Mouse (Mus musculus) kidney, embryonic 15.5 days (tissue): ENCODE measurements at regions not wholly inside any gene's neighbourhood (a gene's known extent, or its start where the extent isn't known, plus 50 kb on each side); places are given as distances from the start of the nearest gene placed in this dataset.

ENCODE experiments used
- ATAC-seq: fragments of 200-750 bp; cut with Nextera tagmentation; replicated peaks from 2 replicates; pipeline ENCODE4 v1.8.0; 2017; ENCODE audit warnings: moderate TSS enrichment; ENCODE audit not compliant: low FRiP score
- H3K27ac ChIP-seq: fragments of 300-500 bp; sonication (generic); 2 replicates; pipeline ENCODE4 v1.5.1; 2015; ENCODE audit warnings: mild to moderate bottlenecking, inconsistent platforms
- H3K27me3 ChIP-seq: fragments of 300-500 bp; sonication (generic); 2 replicates; pipeline ENCODE4 v1.6.1; 2015; ENCODE audit warnings: inconsistent platforms
- H3K36me3 ChIP-seq: fragments of 300-500 bp; sonication (generic); 2 replicates; pipeline ENCODE4 v1.6.1; 2015; ENCODE audit warnings: inconsistent platforms
- H3K4me1 ChIP-seq: fragments of 300-500 bp; sonication (generic); 2 replicates; pipeline ENCODE4 v1.6.1; 2015; ENCODE audit warnings: inconsistent platforms
- H3K4me2 ChIP-seq: fragments of 300-500 bp; sonication (generic); 2 replicates; pipeline ENCODE4 v1.6.1; 2015; ENCODE audit warnings: moderate library complexity, mild to moderate bottlenecking, inconsistent platforms
- H3K4me3 ChIP-seq: fragments of 300-500 bp; sonication (generic); replicated peaks from 2 replicates; pipeline ENCODE4 v1.5.1; 2015; ENCODE audit warnings: mild to moderate bottlenecking, inconsistent platforms
- H3K9ac ChIP-seq: fragments of 300-500 bp; sonication (generic); 2 replicates; pipeline ENCODE4 v1.6.1; 2015; ENCODE audit warnings: mild to moderate bottlenecking, inconsistent platforms
- H3K9me3 ChIP-seq: fragments of 300-500 bp; sonication (generic); replicated peaks from 2 replicates; pipeline ENCODE4 v1.6.1; 2016; ENCODE audit warnings: inconsistent platforms
- WGBS: fragments of 180-500 bp; shearing (Covaris S2); methylation state at CpG from one replicate; pipeline ENCODE4 v1.1.7; 2015; ENCODE audit warnings: mixed read lengths; 5-methylcytosine and 5-hydroxymethylcytosine counted together

- no peak for ATAC-seq
- H3K9me3 ChIP-seq, result no peaks in the 10 kb centered on the region
- H3K9ac ChIP-seq, result no peak overlapping the region
- H3K27me3 ChIP-seq, result no peaks in the 10 kb centered on the region
- H3K27ac ChIP-seq, result no peak overlapping the region
- 0 out of 2 replicates have a peak, but pooled peaks cover 4% of the 10 kb centered on the region for H3K4me1 ChIP-seq
- H3K4me2 ChIP-seq, result no peak overlapping the region
- 46% methylated on average over 13 of the region's 13 CpGs for WGBS
- H3K36me3 ChIP-seq, result no peaks in the 10 kb centered on the region
- no peak overlapping the region for H3K4me3 ChIP-seq
Observed at GRCm38 (mm10) chr7:70591361-70592256, 225.1 kb upstream of the Nr2f2 start.

- Histone ChIP-seq H3K4me1 (0 out of 2 replicates have a peak, but pooled peaks cover 4% of the 10 kb centered on the region), H3K36me3 (no peaks in the 10 kb centered on the region), H3K9me3 (no peaks in the 10 kb centered on the region), H3K4me3 (no peak overlapping the region), H3K4me2 (no peak overlapping the region), H3K9ac (no peak overlapping the region), H3K27ac (peak overlapping the region; percentile 78), H3K27me3 (no peaks in the 10 kb centered on the region)
- 47% methylated on average over 5 of the region's 5 CpGs for WGBS
- no peak for ATAC-seq
Observed at GRCm38 (mm10) chr7:70589713-70590112, 223.2 kb upstream of the Nr2f2 start.

GRCm38 (mm10) chr7:70588061-70588460 lies 221.5 kb upstream of the Nr2f2 start:
- Histone ChIP-seq H3K36me3 (no peaks in the 10 kb centered on the region), H3K27ac (no peak overlapping the region), H3K4me3 (no peak overlapping the region), H3K9ac (no peak overlapping the region), H3K4me1 (0 out of 2 replicates have a peak, but pooled peaks cover 4% of the 10 kb centered on the region), H3K27me3 (no peaks in the 10 kb centered on the region), H3K4me2 (no peak overlapping the region), H3K9me3 (no peaks in the 10 kb centered on the region)
- ATAC-seq, result no peak
- 93% methylated on average over 1 of the region's 1 CpGs for WGBS

- no peak overlapping the region for H3K4me3 ChIP-seq
- H3K27me3 ChIP-seq, result no peaks in the 10 kb centered on the region
- H3K4me2 ChIP-seq, result no peak overlapping the region
- H3K4me1 ChIP-seq, result no peaks in the 10 kb centered on the region
- no peak overlapping the region for H3K27ac ChIP-seq
- H3K36me3 ChIP-seq, result no peaks in the 10 kb centered on the region
- no peaks in the 10 kb centered on the region for H3K9me3 ChIP-seq
- H3K9ac ChIP-seq, result no peak overlapping the region
- 82% methylated on average over 13 of the region's 13 CpGs for WGBS
- no peak for ATAC-seq
Observed at GRCm38 (mm10) chr7:70584480-70584879, 217.9 kb upstream of the Nr2f2 start.

- peak; percentile 88 for ATAC-seq
- H3K4me3 ChIP-seq, result no peak overlapping the region
- H3K27ac ChIP-seq, result no peak overlapping the region
- WGBS, result 40% methylated on average over 15 of the region's 15 CpGs
- H3K9me3 ChIP-seq, result no peaks in the 10 kb centered on the region
- no peak overlapping the region for H3K4me2 ChIP-seq
- H3K36me3 ChIP-seq, result no peaks in the 10 kb centered on the region
- peaks cover 14% of the 10 kb centered on the region for H3K4me1 ChIP-seq
- no peaks in the 10 kb centered on the region for H3K27me3 ChIP-seq
- no peak overlapping the region for H3K9ac ChIP-seq
Observed at GRCm38 (mm10) chr7:70576112-70576910, 209.8 kb upstream of the Nr2f2 start.

- H3K4me2 ChIP-seq, result no peak overlapping the region
Observed at GRCm38 (mm10) chr7:70575614-70576013, 209.1 kb upstream of the Nr2f2 start.

GRCm38 (mm10) chr7:70574194-70574593 lies 207.7 kb upstream of the Nr2f2 start:
- no peak overlapping the region for H3K27ac ChIP-seq
- 64% methylated on average over 6 of the region's 6 CpGs for WGBS
- H3K27me3 ChIP-seq, result no peaks in the 10 kb centered on the region
- no peak overlapping the region for H3K4me2 ChIP-seq
- H3K4me3 ChIP-seq, result no peak overlapping the region
- H3K9me3 ChIP-seq, result no peaks in the 10 kb centered on the region
- no peaks in the 10 kb centered on the region for H3K36me3 ChIP-seq
- no peak for ATAC-seq
- H3K9ac ChIP-seq, result no peak overlapping the region
- H3K4me1 ChIP-seq, result peaks cover 14% of the 10 kb centered on the region

More at GRCm38 (mm10) chr7:70575614-70576013, 209.1 kb upstream of the Nr2f2 start:
- no peak for ATAC-seq
- Histone ChIP-seq H3K36me3 (no peaks in the 10 kb centered on the region), H3K27ac (no peak overlapping the region), H3K4me1 (peaks cover 14% of the 10 kb centered on the region), H3K27me3 (no peaks in the 10 kb centered on the region), H3K9me3 (no peaks in the 10 kb centered on the region), H3K4me3 (no peak overlapping the region), H3K9ac (no peak overlapping the region)
- 44% methylated on average over 2 of the region's 2 CpGs for WGBS

- H3K4me3 ChIP-seq, result no peak overlapping the region
- H3K9me3 ChIP-seq, result no peaks in the 10 kb centered on the region
- H3K4me1 ChIP-seq, result no peaks in the 10 kb centered on the region
- H3K27me3 ChIP-seq, result no peaks in the 10 kb centered on the region
- no peak overlapping the region for H3K4me2 ChIP-seq
- no peak overlapping the region for H3K9ac ChIP-seq
- no peaks in the 10 kb centered on the region for H3K36me3 ChIP-seq
- no peak for ATAC-seq
- no peak overlapping the region for H3K27ac ChIP-seq
- 32% methylated on average over 1 of the region's 1 CpGs for WGBS
Observed at GRCm38 (mm10) chr7:70565034-70565433, 198.5 kb upstream of the Nr2f2 start.

GRCm38 (mm10) chr7:70548936-70549450 lies 182.5 kb upstream of the Nr2f2 start:
- H3K27me3 ChIP-seq, result no peaks in the 10 kb centered on the region
- no peak for ATAC-seq
- H3K9ac ChIP-seq, result no peak overlapping the region
- 0 out of 2 replicates have a peak, but pooled peaks cover 5% of the 10 kb centered on the region for H3K4me1 ChIP-seq
- no peaks in the 10 kb centered on the region for H3K36me3 ChIP-seq
- H3K4me2 ChIP-seq, result no peak overlapping the region
- 54% methylated on average over 5 of the region's 5 CpGs for WGBS
- H3K4me3 ChIP-seq, result no peak overlapping the region
- no peak overlapping the region for H3K27ac ChIP-seq
- H3K9me3 ChIP-seq, result no peaks in the 10 kb centered on the region

- H3K36me3 ChIP-seq, result no peaks in the 10 kb centered on the region
- 57% methylated on average over 10 of the region's 10 CpGs for WGBS
Observed at GRCm38 (mm10) chr7:70541881-70542665, 175.5 kb upstream of the Nr2f2 start.

GRCm38 (mm10) chr7:70539121-70539642 lies 172.6 kb upstream of the Nr2f2 start:
- ATAC-seq, result no peak

More at GRCm38 (mm10) chr7:70541881-70542665, 175.5 kb upstream of the Nr2f2 start:
- Histone ChIP-seq H3K4me3 (no peak overlapping the region), H3K27ac (no peak overlapping the region; the same call in 1 of the 2 replicates), H3K9ac (no peak overlapping the region), H3K4me2 (no peak overlapping the region), H3K9me3 (no peaks in the 10 kb centered on the region), H3K27me3 (no peaks in the 10 kb centered on the region), H3K4me1 (0 out of 2 replicates have a peak, but pooled peaks cover 4% of the 10 kb centered on the region)
- no peak for ATAC-seq

More at GRCm38 (mm10) chr7:70539121-70539642, 172.6 kb upstream of the Nr2f2 start:
- no peak overlapping the region for H3K27ac ChIP-seq
- H3K27me3 ChIP-seq, result no peaks in the 10 kb centered on the region
- H3K4me3 ChIP-seq, result no peak overlapping the region
- H3K4me2 ChIP-seq, result no peak overlapping the region
- no peaks in the 10 kb centered on the region for H3K36me3 ChIP-seq
- 0 out of 2 replicates have a peak, but pooled peaks cover 4% of the 10 kb centered on the region for H3K4me1 ChIP-seq
- WGBS, result 49% methylated on average over 9 of the region's 9 CpGs
- no peak overlapping the region for H3K9ac ChIP-seq
- no peaks in the 10 kb centered on the region for H3K9me3 ChIP-seq
